Mouse (Mus musculus) testis, postnatal 10 days (tissue): ENCODE measurements around the gene Phldb3.
A peak's percentile ranks its signal among the peaks of the same experiment; 100 is the strongest.

ENCODE experiments used
- DNase-seq: peaks from one replicate; pipeline ENCODE4 v3.0.0; 2021; ENCODE audit warnings: low spot score

Phldb3 gene

GRCm38 (mm10) chr7:24610144-24610878, at the start of gene Phldb3:
Phldb3 (plus strand) TSS chr7:24610763.
- DNase-seq: no peak

GRCm38 (mm10) chr7:24561450-24561849, 49.1 kb upstream of the Phldb3 start:
- no peak for DNase-seq

- DNase-seq: no peak
These were observed 47.2 kb upstream of the Phldb3 start for GRCm38 (mm10) chr7:24563191-24563836.

- DNase-seq: no peak
These were observed 46.7 kb upstream of the Phldb3 start for GRCm38 (mm10) chr7:24563837-24564206.

GRCm38 (mm10) chr7:24564607-24565265, 45.8 kb upstream of the Phldb3 start:
- peak; percentile 87 for DNase-seq

GRCm38 (mm10) chr7:24565627-24566026, 44.9 kb upstream of the Phldb3 start:
- DNase-seq: no peak

- DNase-seq: no peak
These were observed 44.4 kb upstream of the Phldb3 start for GRCm38 (mm10) chr7:24566206-24566605.

- no peak for DNase-seq
These were observed 42.1 kb upstream of the Phldb3 start for GRCm38 (mm10) chr7:24568512-24568911.

- DNase-seq: no peak
These were observed 39.5 kb upstream of the Phldb3 start for GRCm38 (mm10) chr7:24571071-24571470.

- no peak for DNase-seq
These were observed 38.1 kb upstream of the Phldb3 start for GRCm38 (mm10) chr7:24572455-24572854.

GRCm38 (mm10) chr7:24574224-24574796, 36.3 kb upstream of the Phldb3 start:
- DNase-seq: no peak

- no peak for DNase-seq
These were observed 32.8 kb upstream of the Phldb3 start for GRCm38 (mm10) chr7:24577811-24578210.

- DNase-seq: no peak
These were observed 25.7 kb upstream of the Phldb3 start for GRCm38 (mm10) chr7:24584876-24585275.

GRCm38 (mm10) chr7:24585995-24586394, 24.6 kb upstream of the Phldb3 start:
- DNase-seq: no peak

GRCm38 (mm10) chr7:24586828-24587227, 23.7 kb upstream of the Phldb3 start:
- no peak for DNase-seq

GRCm38 (mm10) chr7:24587330-24588105, 23.0 kb upstream of the Phldb3 start, which contains the start of the genes Ethe1 and Zfp575:
Ethe1 (plus strand) TSS chr7:24587543.
Zfp575 (minus strand) TSS chr7:24587641.
- DNase-seq: peak; percentile 81

GRCm38 (mm10) chr7:24588336-24588735, 22.2 kb upstream of the Phldb3 start:
- DNase-seq: no peak

GRCm38 (mm10) chr7:24591735-24592134, 18.8 kb upstream of the Phldb3 start:
- no peak for DNase-seq

GRCm38 (mm10) chr7:24592163-24592562, 18.4 kb upstream of the Phldb3 start:
- DNase-seq: no peak

- DNase-seq: no peak
These were observed 17.8 kb upstream of the Phldb3 start for GRCm38 (mm10) chr7:24592781-24593180.

GRCm38 (mm10) chr7:24593621-24594308, 16.8 kb upstream of the Phldb3 start:
- DNase-seq: peak; percentile 71
